Mouse (Mus musculus) stomach, embryonic 16.5 days (tissue): ENCODE results near the gene Tfap2c. TPM values are rescaled to one million over a fixed set of nuclear protein-coding genes. Genes with fewer than 3 reads are reported as not detected.

Experiments
- ATAC-seq: fragments of 200-750 bp; cut with Nextera tagmentation; 2 replicates; pipeline ENCODE4 v1.8.0; 2017; ENCODE audit warnings: moderate number of reproducible peaks, moderate TSS enrichment; ENCODE audit not compliant: insufficient read depth, low FRiP score
- H3K27ac ChIP-seq: fragments of 300-500 bp; sonication (generic); 2 replicates; pipeline ENCODE4 v1.5.1; 2014; ENCODE audit warnings: low read length
- H3K27me3 ChIP-seq: fragments of 300-500 bp; sonication (generic); 2 replicates; pipeline ENCODE4 v1.6.1; 2014; ENCODE audit warnings: low read length, control low read depth, mixed read lengths; ENCODE audit not compliant: control insufficient read depth, insufficient read depth
- H3K36me3 ChIP-seq: fragments of 300-500 bp; sonication (generic); 2 replicates; pipeline ENCODE4 v1.6.1; 2014; ENCODE audit warnings: low read length; ENCODE audit not compliant: control insufficient read depth, insufficient read depth
- H3K4me1 ChIP-seq: fragments of 300-500 bp; sonication (generic); 2 replicates; pipeline ENCODE4 v1.6.1; 2014; ENCODE audit warnings: low read length, control low read depth, mixed read lengths; ENCODE audit not compliant: control insufficient read depth, insufficient read depth
- H3K4me2 ChIP-seq: fragments of 300-500 bp; sonication (generic); 2 replicates; pipeline ENCODE4 v1.6.1; 2014; ENCODE audit warnings: low read depth, low read length, mixed read lengths
- H3K4me3 ChIP-seq: fragments of 300-500 bp; sonication (generic); replicated peaks from 2 replicates; pipeline ENCODE4 v1.5.1; 2014; ENCODE audit warnings: mild to moderate bottlenecking, low read length
- H3K9ac ChIP-seq: fragments of 300-500 bp; sonication (generic); 2 replicates; pipeline ENCODE4 v1.6.1; 2014; ENCODE audit warnings: low read length
- H3K9me3 ChIP-seq: fragments of 300-500 bp; sonication (generic); replicated peaks from 2 replicates; pipeline ENCODE4 v1.6.1; 2016; ENCODE audit warnings: low read length, control low read depth; ENCODE audit not compliant: control insufficient read depth
- WGBS: fragments of 180-500 bp; shearing (Covaris S2); extraction: QIAGEN DNeasy Blood & Tissue Kit; methylation state at CpG from one replicate; pipeline ENCODE4 v1.1.7; 2014; 5-methylcytosine and 5-hydroxymethylcytosine counted together
- polyA plus RNA-seq: library from polyadenylated mRNA; unstranded; fragments of >200 nt; fragmentation: Nextera tagmentation; extraction: Ambion mirVana; gene quantifications from 2 replicates; pipeline ENCODE4 v1.2.1, GENCODE M21; 2015

Tfap2c gene
- polyA plus RNA-seq, 1 experiment from 2014 or later: 7.6 TPM

DNA sequence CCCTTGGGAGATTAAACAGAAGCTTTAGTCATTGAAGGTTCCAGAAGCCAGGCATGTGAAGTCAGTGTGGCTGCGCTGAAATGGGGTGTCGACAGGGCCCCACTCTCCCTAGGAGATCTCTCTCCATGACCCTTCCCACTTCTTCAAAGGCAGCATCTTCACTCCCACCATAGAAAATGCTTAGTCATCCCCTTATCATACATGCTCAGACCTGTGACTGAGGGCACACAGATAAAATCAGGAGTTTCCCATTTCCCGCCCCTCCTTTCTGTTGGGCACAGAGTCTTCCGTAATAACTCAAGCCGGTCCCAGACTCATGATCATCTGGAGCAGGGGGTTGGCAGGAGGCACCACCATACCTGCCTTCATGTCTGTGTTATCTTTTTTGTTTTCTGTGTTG, 41.4 kb downstream of the Tfap2c start:
- no peak overlapping the region for H3K4me3 ChIP-seq
- H3K36me3 ChIP-seq: no peaks in the 10 kb centered on the region
- H3K4me1 ChIP-seq: no peaks in the 10 kb centered on the region
- H3K27me3 ChIP-seq: no peaks in the 10 kb centered on the region
- H3K9ac ChIP-seq: no peak overlapping the region
- WGBS: 62% methylated on average over 5 of the region's 5 CpGs
- H3K27ac ChIP-seq: no peak overlapping the region
- ATAC-seq: no peak
- H3K4me2 ChIP-seq: no peak overlapping the region
- H3K9me3 ChIP-seq: no peaks in the 10 kb centered on the region

GRCm38 (mm10) chr2:172594326-172594725, 44.9 kb downstream of the Tfap2c start:
- no peaks in the 10 kb centered on the region for H3K36me3 ChIP-seq
- no peak overlapping the region for H3K9ac ChIP-seq
- no peak overlapping the region for H3K4me3 ChIP-seq
- no peak for ATAC-seq
- H3K27me3 ChIP-seq: no peaks in the 10 kb centered on the region
- no peak overlapping the region for H3K27ac ChIP-seq
- no peaks in the 10 kb centered on the region for H3K9me3 ChIP-seq
- H3K4me1 ChIP-seq: no peaks in the 10 kb centered on the region
- 77% methylated on average over 7 of the region's 7 CpGs for WGBS
- H3K4me2 ChIP-seq: no peak overlapping the region

DNA sequence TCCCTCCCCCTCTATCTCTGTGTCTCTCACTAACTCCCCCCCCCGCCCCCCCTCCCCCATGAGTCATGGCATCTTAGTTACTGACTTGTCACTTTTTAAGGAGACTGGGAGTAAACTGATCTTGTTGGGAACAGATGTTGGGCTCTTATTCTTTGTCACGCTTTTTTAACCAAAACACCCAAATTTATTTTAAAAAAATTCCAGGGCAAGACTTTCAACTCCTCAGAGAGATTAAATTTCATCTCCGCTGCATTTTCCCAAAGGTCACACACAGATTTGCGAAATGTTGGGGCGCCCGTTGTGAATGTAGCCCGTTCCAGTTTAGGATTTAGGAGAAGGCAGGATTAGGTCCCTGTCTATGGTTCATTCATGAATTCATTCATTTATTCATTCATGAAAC, 47.7 kb downstream of the Tfap2c start:
- 46% methylated on average over 7 of the region's 7 CpGs for WGBS
- ATAC-seq: no peak
- Histone ChIP-seq H3K4me2 (no peak overlapping the region), H3K27ac (no peak overlapping the region), H3K4me3 (no peak overlapping the region), H3K36me3 (no peaks in the 10 kb centered on the region), H3K9me3 (no peaks in the 10 kb centered on the region), H3K27me3 (no peaks in the 10 kb centered on the region), H3K9ac (no peak overlapping the region), H3K4me1 (no peaks in the 10 kb centered on the region)

DNA sequence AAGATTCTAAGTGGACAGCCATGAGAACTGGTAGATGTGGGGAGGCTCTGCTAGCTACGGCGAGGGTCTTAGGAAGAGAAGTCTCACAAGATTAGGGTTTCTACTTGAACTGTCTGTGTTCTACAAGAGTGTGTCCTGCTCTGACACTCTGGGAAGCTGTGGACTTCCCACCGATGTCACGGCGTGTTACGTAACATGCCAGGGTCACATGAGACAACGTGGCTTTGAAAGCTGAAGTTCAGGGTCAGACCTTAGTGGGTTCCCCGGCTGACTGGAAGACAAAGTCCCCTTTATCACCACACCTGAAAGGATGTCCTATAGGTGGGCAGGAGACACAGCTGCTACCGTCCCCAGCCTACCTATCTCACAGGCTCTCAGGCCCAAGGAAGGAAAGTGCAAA, 48.5 kb downstream of the Tfap2c start:
- 82% methylated on average over 9 of the region's 9 CpGs for WGBS
- no peak overlapping the region for H3K4me3 ChIP-seq
- no peaks in the 10 kb centered on the region for H3K27me3 ChIP-seq
- ATAC-seq: no peak
- H3K4me2 ChIP-seq: no peak overlapping the region
- H3K36me3 ChIP-seq: no peaks in the 10 kb centered on the region
- no peaks in the 10 kb centered on the region for H3K9me3 ChIP-seq
- H3K4me1 ChIP-seq: no peaks in the 10 kb centered on the region
- H3K9ac ChIP-seq: no peak overlapping the region
- no peak overlapping the region for H3K27ac ChIP-seq

DNA sequence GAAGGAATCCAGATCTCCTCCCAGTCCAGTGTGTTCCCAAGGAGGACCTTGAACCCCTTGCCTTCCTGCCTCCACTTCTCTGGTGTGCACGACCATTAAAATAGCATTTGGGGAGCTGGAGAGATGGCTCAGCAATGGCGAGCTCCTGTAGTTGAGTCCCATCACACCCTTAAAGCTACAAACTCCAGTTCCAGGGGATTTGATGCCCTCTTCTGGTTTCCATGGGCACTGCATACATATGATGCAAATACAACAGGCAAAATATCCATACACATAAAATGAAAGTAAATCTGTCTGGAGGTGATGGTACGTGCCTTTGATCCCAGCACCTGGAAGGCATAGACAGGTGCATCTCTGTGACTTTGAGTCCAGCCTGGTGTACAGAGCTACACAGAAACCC, 55.2 kb downstream of the Tfap2c start:
- Histone ChIP-seq H3K4me3 (no peak overlapping the region), H3K9me3 (no peaks in the 10 kb centered on the region), H3K4me1 (no peaks in the 10 kb centered on the region), H3K27ac (no peak overlapping the region), H3K36me3 (no peaks in the 10 kb centered on the region), H3K27me3 (no peaks in the 10 kb centered on the region), H3K4me2 (no peak overlapping the region), H3K9ac (no peak overlapping the region)
- WGBS: 91% methylated on average over 3 of the region's 3 CpGs
- ATAC-seq: no peak

DNA sequence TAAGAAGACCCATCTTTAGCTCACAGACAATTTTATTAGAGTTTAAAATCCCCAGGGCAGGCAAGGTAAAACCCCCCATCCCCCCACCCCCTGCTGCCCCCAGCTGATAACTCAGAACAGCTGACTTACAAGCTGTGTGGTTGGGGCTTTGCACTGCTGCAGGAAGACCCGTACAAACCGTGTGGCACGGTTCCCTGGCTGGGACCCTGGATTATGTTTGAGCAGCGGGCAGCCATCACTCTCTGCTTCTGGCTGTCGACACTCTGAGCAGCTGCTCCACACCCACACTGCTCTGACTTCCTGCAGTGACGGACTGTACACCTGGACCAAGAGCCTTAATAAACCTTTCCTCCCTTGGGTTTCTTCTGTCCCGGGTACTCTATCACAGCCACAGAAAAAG, 56.2 kb downstream of the Tfap2c start:
- H3K4me1 ChIP-seq: no peaks in the 10 kb centered on the region
- no peak for ATAC-seq
- no peaks in the 10 kb centered on the region for H3K9me3 ChIP-seq
- no peak overlapping the region for H3K4me3 ChIP-seq
- no peaks in the 10 kb centered on the region for H3K27me3 ChIP-seq
- 47% methylated on average over 7 of the region's 7 CpGs for WGBS
- H3K4me2 ChIP-seq: no peak overlapping the region
- H3K36me3 ChIP-seq: no peaks in the 10 kb centered on the region
- no peak overlapping the region for H3K27ac ChIP-seq
- no peak overlapping the region for H3K9ac ChIP-seq

GRCm38 (mm10) chr2:172607710-172608109, 58.3 kb downstream of the Tfap2c start:
- ATAC-seq: no peak
- no peaks in the 10 kb centered on the region for H3K36me3 ChIP-seq
- H3K4me3 ChIP-seq: no peak overlapping the region
- H3K27ac ChIP-seq: no peak overlapping the region
- H3K4me2 ChIP-seq: no peak overlapping the region
- H3K27me3 ChIP-seq: no peaks in the 10 kb centered on the region
- no peak overlapping the region for H3K9ac ChIP-seq
- H3K4me1 ChIP-seq: no peaks in the 10 kb centered on the region
- 68% methylated on average over 11 of the region's 11 CpGs for WGBS
- H3K9me3 ChIP-seq: no peaks in the 10 kb centered on the region

Other genes with a start within 250 kb of the Tfap2c start
- gene Fam210b, start 204.0 kb upstream of the Tfap2c start, polyA plus RNA-seq: 21.6 and 23.6 TPM in 2 replicates
- 81.6 and 82.0 TPM in 2 replicates for gene Aurka, start 179.1 kb upstream of the Tfap2c start, polyA plus RNA-seq
- gene Cstf1, start 178.9 kb upstream of the Tfap2c start, polyA plus RNA-seq: 30.1 and 31.2 TPM in 2 replicates
- 0.18 and 0.44 TPM in 2 replicates for gene Cass4, start 155.8 kb upstream of the Tfap2c start, polyA plus RNA-seq
- gene Rtf2, start 109.0 kb upstream of the Tfap2c start, polyA plus RNA-seq: 69.8 and 73.7 TPM in 2 replicates
- gene Gcnt7, start 91.0 kb upstream of the Tfap2c start, polyA plus RNA-seq: 1.8 and 2.0 TPM in 2 replicates
- not detected in 2 replicates for gene Fam209, start 77.1 kb upstream of the Tfap2c start, polyA plus RNA-seq